Mouse (Mus musculus) neutrophil, adult 59 days (primary cell): Measurements from ENCODE around the gene Mef2a. TPM values are rescaled to one million over a fixed set of nuclear protein-coding genes. Genes with fewer than 3 reads are reported as not detected.

Experiments used
- total RNA-seq, 2 experiments: library from RNA; stranded (reverse); gene quantifications; 1 replicate in 1 of 2; 2 replicates in 1 of 2; pipeline ENCODE4 v1.2.4; 2023

Gene Mef2a
- 100 to 1,000 TPM in 1 of 2 experiments, 10 to 100 TPM in 1; 82.5 to 103 TPM for total RNA-seq

DNA sequence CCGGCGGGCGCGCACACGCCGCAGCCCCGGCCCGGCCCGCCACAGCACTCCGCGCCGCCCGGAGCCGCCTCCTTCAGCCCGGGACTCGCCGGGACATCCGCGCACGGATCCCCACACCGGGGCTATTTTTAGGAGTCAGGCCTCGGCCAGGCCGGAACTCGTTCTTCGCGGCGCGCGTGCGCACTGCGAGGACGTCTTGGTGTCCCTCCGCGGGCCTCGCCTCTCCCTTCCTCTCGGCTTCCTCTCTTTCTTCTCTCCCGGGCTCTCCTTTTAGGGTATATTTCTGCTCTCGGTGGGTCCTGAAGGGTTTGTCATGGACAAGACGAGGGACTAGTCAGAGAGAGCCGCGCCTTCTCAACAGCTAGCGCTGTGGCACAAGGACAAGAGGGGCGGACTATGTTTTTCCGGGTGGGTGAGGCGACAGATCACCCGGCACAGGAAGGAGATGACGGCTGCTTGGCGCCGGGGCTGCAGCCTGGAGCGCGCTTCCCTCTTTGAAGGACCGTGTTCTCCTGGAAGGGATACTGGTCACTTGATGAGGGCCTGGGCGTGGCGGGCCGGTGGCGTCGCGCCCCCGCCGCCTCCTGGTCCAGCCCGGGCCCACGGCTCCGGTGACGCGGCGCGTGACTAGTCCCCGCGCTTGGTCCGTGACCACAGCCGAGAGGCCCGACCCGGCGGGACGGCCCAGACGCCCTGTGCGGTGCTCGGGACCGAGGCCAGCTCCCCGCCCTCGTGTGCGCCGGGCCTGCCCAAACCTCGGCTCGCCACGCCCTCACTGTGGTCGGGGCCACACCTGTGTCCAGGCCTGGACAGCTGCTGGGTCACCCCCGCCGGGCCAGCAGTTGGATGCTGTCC is at the start of gene Mef2a:
Mef2a (minus strand) TSS at position 130 of the 855 bp plus-strand sequence.

DNA sequence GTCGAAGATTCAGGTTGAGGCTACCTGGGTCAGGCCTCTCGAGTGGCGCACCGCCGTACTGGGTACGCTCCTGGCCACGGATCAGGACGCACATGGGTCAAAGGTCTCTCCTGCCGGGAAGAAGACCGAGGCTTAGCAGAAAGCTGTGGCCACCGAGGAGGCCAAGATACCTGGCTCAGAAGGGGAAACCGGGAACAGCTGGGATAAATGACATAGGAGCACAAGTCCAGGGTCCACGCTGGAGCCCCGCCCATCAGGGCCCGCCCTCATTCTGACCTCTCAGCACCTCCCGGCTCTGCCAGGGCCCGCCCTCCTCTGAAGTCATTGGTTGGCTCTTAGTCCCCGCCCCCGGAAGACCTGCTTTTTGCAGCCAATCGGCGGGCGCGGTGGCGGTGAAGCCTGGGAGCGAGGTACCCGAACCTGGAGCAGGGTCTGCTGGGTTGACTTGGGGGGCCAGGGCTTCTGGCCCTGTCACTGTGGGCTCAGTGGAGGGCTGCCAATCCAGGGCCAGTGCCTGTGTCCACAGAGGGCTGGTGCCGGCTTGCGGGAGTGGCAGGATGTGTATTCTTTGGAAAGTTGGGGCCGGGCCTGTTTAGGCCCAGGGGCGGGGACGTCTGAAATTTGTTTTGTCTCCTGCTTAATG is 150.3 kb downstream of the Mef2a start, which contains the start of gene Lysmd4:
Lysmd4 (plus strand) TSS at position 325 of the 643 bp plus-strand sequence.

Other genes with a start within 250 kb of the Mef2a start
- gene Lysmd4, start 150.3 kb downstream of the Mef2a start, total RNA-seq: 1 to 10 TPM; 3.2 to 4.2 TPM